Mouse (Mus musculus): ENCODE measurements around the gene Tmem201.

DNA sequence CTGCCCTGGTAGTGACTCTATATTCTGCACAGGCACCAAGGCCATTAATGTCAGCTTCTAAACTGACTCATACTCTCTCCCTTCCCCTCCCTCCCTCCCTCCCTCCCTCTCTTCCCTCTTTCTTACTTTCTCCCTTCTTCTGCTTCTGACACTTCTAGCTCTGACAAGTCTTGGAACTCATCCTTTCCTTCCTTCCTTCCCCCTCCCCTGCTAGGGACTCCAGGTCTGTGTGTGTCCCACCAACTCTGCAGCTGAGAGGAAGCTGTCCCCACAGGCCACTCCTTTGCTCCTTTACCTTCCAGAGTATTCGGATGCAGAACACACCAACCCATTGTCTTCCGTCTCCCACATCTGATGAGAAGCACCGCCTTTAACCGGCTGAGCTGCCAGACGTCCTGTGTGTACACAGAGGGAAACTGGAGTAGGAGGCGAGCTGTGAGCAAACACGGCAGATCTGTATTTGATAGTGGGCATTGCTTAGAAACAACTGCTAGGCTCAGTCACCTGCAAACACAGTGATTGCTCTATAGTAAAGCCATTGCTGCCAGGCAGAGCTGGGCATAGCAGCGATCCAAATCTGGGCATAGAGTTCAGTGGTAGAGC is 38.0 kb upstream of the Tmem201 start:
- TF ChIP-seq CTCF (IDR thresholded peaks at IDR 0.05; ENCODE audit: borderline replicate concordance, insufficient read depth, low read length) (no peak), POLR2A (IDR thresholded peaks at IDR 0.05; ENCODE audit: low read depth, low read length) (no peak)

Measured in embryonic fibroblast, embryonic 13.5 days (primary cell).